Mouse (Mus musculus) liver, postnatal 0 days (tissue): Measurements from ENCODE around the gene Hsd17b6.

ENCODE experiments used
- CTCF ChIP-seq: sonication (generic); IDR thresholded peaks from 2 replicates; pipeline ENCODE4 v1.5.1; 2016; ENCODE audit warnings: antibody characterized with exemption, low read depth
- EP300 ChIP-seq: IDR thresholded peaks from 2 replicates; pipeline ENCODE4 v1.6.1; 2016; ENCODE audit warnings: antibody characterized with exemption, low read depth, mild to moderate bottlenecking

DNA sequence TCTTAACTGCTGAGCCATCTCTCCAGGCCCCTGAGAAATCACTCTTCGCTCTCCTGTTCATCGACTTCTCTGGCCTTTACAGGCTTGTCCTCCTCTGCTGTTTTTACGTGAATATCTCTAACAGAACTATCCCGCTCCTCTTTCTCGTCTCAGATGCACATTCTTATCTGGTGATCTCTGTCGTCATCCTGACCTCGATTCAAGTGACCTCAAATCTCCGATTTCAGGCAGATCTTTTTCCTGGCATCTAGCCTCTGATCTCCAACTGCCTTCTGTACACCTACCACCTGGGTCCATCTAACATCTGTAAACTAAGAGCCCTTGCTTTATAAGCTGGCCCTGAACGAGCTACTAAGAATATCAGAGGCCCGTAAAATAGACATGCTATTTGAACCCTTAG is 2.5 kb downstream of the Hsd17b6 start:
- TF ChIP-seq CTCF (no peak), EP300 (no peak)
